Mouse (Mus musculus) urinary bladder, adult 18-20 months (tissue): Measurements from ENCODE around the gene Glyat.
"Not testable (repeated sequence)": the region's sequence is repeated elsewhere in the genome, so short reads cannot be mapped to it uniquely, and the experiment has no call there.

Experiments
- DNase-seq, 2 experiments: peaks; one replicate each; pipeline ENCODE4 v3.0.0; 2022; ENCODE audit warnings: low spot score in 2 of 2, mixed read lengths in 2 of 2

The Glyat gene

DNA sequence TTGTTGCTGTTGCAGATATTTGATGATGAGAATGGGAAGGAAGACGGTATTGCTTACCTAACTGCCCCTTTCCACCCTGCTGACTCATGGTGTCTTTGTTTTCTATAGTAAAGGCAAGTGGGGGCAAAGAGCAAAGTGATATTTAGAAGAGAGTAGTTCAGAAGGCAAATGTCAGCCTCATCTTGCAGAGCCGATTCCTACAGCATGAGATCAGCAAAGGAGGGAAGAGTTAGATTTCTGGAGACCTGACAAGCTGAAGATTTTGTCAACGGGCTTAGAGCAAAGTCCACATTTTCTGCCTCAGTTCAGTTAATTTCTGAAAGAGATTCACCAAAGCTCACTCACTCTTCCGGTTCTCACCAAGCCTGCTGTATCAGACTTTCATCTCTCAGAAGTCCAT is at the start of gene Glyat:
Gene Glyat, plus strand, starts transcription at position 133 of the 400 bp plus-strand sequence.
- DNase-seq: no peak

DNA sequence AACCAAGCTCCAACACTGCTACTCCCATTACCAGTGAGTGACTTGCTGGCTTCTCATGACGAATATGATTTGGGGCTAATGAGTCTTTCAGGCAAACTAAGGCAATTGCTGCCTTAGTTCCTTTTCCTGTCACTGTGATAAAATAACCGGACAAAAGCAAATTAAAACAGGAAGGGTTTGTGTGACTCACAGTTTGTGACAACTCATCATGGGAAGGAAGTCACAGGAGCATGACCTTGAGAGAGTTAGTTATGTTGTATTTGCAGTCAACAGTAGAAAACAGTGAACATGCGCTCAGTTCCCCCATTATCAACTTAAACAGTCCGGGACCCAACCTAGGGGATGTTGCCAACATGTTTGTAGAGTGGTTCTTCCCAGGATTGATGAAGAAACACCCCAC is 47.8 kb upstream of the Glyat start:
- no peak for DNase-seq

DNA sequence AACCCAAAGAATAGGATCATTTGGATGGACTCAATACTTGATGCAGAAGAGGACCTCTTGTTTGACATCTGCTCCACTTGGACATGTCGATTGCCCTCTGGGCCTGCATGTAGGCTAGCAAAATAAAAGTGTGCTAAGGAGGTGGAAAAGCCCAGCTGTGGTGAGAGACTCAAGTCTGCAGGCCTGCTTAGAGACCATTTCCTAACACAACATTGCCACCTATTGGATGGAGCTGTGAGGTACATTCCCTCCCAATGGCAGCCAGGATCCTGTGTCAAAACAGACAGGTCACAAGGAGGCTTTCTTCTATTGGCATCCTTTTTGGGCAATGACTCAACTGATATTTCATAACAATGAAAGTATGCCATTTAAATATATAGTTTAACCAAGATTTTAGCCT is 41.2 kb upstream of the Glyat start:
- peak in 1 of 2 experiments; percentile 60 for DNase-seq

GRCm38 (mm10) chr19:12595135-12595529 is 38.0 kb upstream of the Glyat start:
- no peak for DNase-seq

- peak; percentile 43 to 55 for DNase-seq
These were observed 37.4 kb upstream of the Glyat start for GRCm38 (mm10) chr19:12595530-12596289.

- DNase-seq: no peak
These were observed 36.6 kb upstream of the Glyat start for GRCm38 (mm10) chr19:12596290-12597072.

- no peak for DNase-seq
These were observed 36.1 kb upstream of the Glyat start for GRCm38 (mm10) chr19:12597073-12597405.

DNA sequence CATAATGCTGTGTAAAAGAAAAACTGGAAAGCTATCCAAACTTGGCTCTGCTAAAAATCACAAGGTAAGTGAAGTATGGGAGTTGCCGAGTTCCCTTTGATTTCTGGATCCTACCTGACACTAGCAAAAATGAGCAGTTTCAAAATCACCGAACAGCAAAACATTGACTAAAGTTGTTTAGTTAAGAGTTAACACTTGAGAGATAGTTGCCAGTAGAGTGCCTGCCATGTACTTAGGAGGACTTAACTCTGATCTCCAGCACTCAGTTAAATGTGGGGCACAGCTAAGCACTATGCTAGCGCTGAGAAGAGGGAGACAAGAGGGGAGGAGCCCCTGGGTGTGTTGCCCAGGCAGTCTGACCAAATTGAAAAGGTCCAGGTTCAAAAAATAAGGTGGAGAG is 34.4 kb upstream of the Glyat start:
- no peak for DNase-seq

- DNase-seq: no peak
These were observed 33.4 kb upstream of the Glyat start, which contains the start of gene Gm4952 for GRCm38 (mm10) chr19:12599674-12600073. Gene Gm4952 (plus strand): TSS chr19:12599974.

- no peak for DNase-seq
These were observed 32.2 kb upstream of the Glyat start for GRCm38 (mm10) chr19:12600684-12601480.

- no peak for DNase-seq
These were observed 24.8 kb upstream of the Glyat start for GRCm38 (mm10) chr19:12608336-12608735.

- no peak for DNase-seq
These were observed 19.5 kb upstream of the Glyat start for GRCm38 (mm10) chr19:12613646-12614045.

GRCm38 (mm10) chr19:12634259-12634658 is 1.2 kb downstream of the Glyat start:
- no peak for DNase-seq

- DNase-seq: no peak
These were observed 1.9 kb downstream of the Glyat start for GRCm38 (mm10) chr19:12634963-12635362.

GRCm38 (mm10) chr19:12636863-12637262 is 3.8 kb downstream of the Glyat start:
- DNase-seq: no peak

GRCm38 (mm10) chr19:12638049-12638448 is 4.9 kb downstream of the Glyat start:
- DNase-seq: no peak

GRCm38 (mm10) chr19:12649511-12649910 is 16.4 kb downstream of the Glyat start:
- DNase-seq: no peak

DNA sequence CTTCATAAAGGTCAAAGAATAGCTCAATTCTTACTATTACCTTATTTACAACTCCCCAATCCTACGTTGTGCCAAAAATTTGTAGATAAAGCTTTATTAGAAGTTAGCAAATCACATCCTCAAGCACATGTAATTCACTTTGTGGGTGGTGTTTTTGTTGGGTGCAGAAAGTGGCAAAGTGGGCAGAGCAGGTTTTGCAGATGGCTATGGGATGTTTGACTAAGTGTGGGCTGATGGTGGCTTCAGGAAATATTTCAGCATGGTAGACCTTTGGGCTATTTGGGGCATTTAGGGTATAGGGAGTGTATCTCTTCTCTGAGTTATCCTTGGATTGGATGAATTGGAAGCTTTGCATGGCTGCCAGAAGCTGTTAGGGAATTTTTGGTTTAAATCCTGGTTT is 33.0 kb downstream of the Glyat start:
- no peak for DNase-seq

DNA sequence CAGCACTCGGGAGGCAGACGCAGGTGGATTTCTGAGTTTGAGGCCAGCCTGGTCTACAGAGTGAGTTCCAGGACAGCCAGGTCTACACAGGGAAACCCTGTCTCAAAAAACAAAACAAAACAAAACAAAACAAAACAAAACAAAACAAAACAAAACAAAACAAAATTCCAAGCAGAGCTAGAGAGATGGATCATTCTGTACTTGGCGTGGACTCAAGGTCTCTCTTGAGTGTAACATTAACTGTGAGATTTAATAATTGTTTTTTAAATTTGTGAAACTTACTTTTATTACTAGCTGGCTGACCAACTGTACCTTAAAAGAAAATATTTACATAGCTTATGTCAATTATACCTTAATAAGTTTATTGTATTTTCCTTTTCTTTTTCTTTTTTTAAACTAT is 35.5 kb downstream of the Glyat start:
- not testable (repeated sequence) for DNase-seq

DNA sequence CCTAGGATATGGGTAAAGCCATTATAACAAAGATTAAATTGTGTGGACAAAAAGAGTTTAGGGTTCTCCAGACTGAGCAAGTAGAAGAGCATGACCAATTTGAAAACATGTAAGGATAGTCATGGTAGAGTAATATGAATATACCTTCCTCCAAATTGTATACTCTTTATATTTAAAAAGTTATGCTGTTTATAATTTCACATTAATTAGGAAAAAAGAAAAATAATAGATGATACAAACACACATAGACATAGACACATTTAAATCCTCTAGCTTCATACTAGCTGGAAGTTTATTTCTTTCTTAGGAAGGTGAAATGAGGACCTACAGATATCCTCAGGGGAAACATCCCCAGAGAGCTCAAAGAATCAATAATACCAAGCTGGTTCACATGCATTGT is 37.0 kb downstream of the Glyat start, which contains the start of gene Olfr1442:
Gene Olfr1442, plus strand, starts transcription at position 301 of the 400 bp plus-strand sequence.
- no peak for DNase-seq

- no peak for DNase-seq
These were observed 37.9 kb downstream of the Glyat start for GRCm38 (mm10) chr19:12671051-12671450.

GRCm38 (mm10) chr19:12677812-12678211 is 44.7 kb downstream of the Glyat start, which contains the start of gene Olfr1443:
Gene Olfr1443 (plus strand): TSS chr19:12678112.
- no peak for DNase-seq
